Mouse (Mus musculus) heart, postnatal 0 days (tissue): Measurements from ENCODE around the gene Numb.

Source experiments
- CTCF ChIP-seq: IDR thresholded peaks from 2 replicates; pipeline ENCODE4 v1.5.1; 2016; ENCODE audit warnings: antibody characterized with exemption, control low read depth, low read depth
- EP300 ChIP-seq: IDR thresholded peaks from 2 replicates; pipeline ENCODE4 v1.6.1; 2016; ENCODE audit warnings: antibody characterized with exemption, low read depth

- TF ChIP-seq CTCF (no peak), EP300 (no peak)
Observed at GRCm38 (mm10) chr12:83852512-83853213, 69.1 kb downstream of the Numb start.
